Mouse (Mus musculus) CH12.LX (cell line): ENCODE data around the gene Gm10271. TPM values are rescaled to one million over a fixed set of nuclear protein-coding genes. Genes with fewer than 3 reads are reported as not detected.

ENCODE experiments used
- DNase-seq: peaks from one replicate; pipeline ENCODE4 v3.0.0-alpha.2; 2013; ENCODE audit errors: extremely low read depth
- H3K27ac ChIP-seq: 2 replicates; pipeline ENCODE4 v1.5.1; 2012; ENCODE audit warnings: low read depth, mild to moderate bottlenecking, control low read depth, moderate library complexity; ENCODE audit not compliant: insufficient read depth
- H3K27me3 ChIP-seq: replicated peaks from 2 replicates; pipeline ENCODE3; 2012; ENCODE audit warnings: inconsistent platforms
- H3K36me3 ChIP-seq, 2 experiments: replicated peaks in 1 of 2; 2 replicates each; pipeline versions ENCODE3 to v1.6.1; 2012; ENCODE audit warnings: inconsistent platforms in 1 of 2, low read length in 1 of 2, mild to moderate bottlenecking in 1 of 2, mixed read lengths in 1 of 2, moderate library complexity in 1 of 2; ENCODE audit not compliant: control insufficient read depth in 1 of 2, insufficient read depth in 1 of 2
- H3K4me1 ChIP-seq, 2 experiments: 2 replicates each; pipeline ENCODE4 v1.6.1; 2012; ENCODE audit warnings: inconsistent platforms in 1 of 2, moderate library complexity in 1 of 2; ENCODE audit not compliant: insufficient read depth in 2 of 2, control insufficient read depth in 1 of 2
- H3K4me2 ChIP-seq: 2 replicates; pipeline ENCODE4 v1.6.1; 2012; ENCODE audit warnings: low read depth, mild to moderate bottlenecking, control low read depth; ENCODE audit not compliant: poor library complexity, insufficient read depth, severe bottlenecking
- H3K4me3 ChIP-seq, 3 experiments: fragments of 150-350 bp in 1 of 3; sonication (generic) in 1 of 3; replicated peaks in 1 of 3; 2 replicates each; pipeline versions ENCODE3 to v1.5.1; 2011 to 2012; ENCODE audit warnings: low read depth in 2 of 3, low read length in 2 of 3, mild to moderate bottlenecking in 2 of 3, moderate library complexity in 2 of 3, control low read depth in 1 of 3, improper control_type of control experiment in 1 of 3, inconsistent platforms in 1 of 3, mixed read lengths in 1 of 3; ENCODE audit not compliant: poor library complexity in 1 of 3
- H3K79me2 ChIP-seq: replicated peaks from 2 replicates; pipeline ENCODE4 v1.6.1; 2012; ENCODE audit warnings: mild to moderate bottlenecking, moderate library complexity; ENCODE audit not compliant: control insufficient read depth, poor library complexity, insufficient read depth, severe bottlenecking; ENCODE audit errors: extremely low read depth
- H3K9ac ChIP-seq: 2 replicates; pipeline ENCODE4 v1.6.1; 2012; ENCODE audit warnings: low read depth, mild to moderate bottlenecking, control low read depth, moderate library complexity; ENCODE audit not compliant: insufficient read depth
- H3K9me3 ChIP-seq: replicated peaks from 2 replicates; pipeline ENCODE3; 2012; ENCODE audit warnings: low read length, inconsistent platforms, mixed read lengths
- BHLHE40 ChIP-seq: IDR thresholded peaks from 2 replicates; pipeline ENCODE4 v1.6.1; 2011; ENCODE audit warnings: mild to moderate bottlenecking, low read depth, low read length, improper control_type of control experiment
- CHD1 ChIP-seq: IDR thresholded peaks from 2 replicates; pipeline ENCODE4 v1.6.1; 2012; ENCODE audit warnings: low read depth, low read length, improper control_type of control experiment, inconsistent platforms
- EP300 ChIP-seq: IDR thresholded peaks from 2 replicates; pipeline ENCODE4 v1.6.1; 2011; ENCODE audit warnings: low read length, improper control_type of control experiment
- ETS1 ChIP-seq: conservative IDR thresholded peaks from 2 replicates; pipeline ENCODE4 v1.6.1; 2012; ENCODE audit warnings: low read depth, mild to moderate bottlenecking, inconsistent platforms, low read length, improper control_type of control experiment, moderate library complexity
- HCFC1 ChIP-seq: IDR thresholded peaks from 2 replicates; pipeline ENCODE4 v1.6.1; 2012; ENCODE audit warnings: low read depth, mild to moderate bottlenecking, inconsistent platforms, low read length, improper control_type of control experiment
- IRF4 ChIP-seq: IDR thresholded peaks from 2 replicates; pipeline ENCODE4 v1.6.1; 2014; ENCODE audit warnings: low read depth, mild to moderate bottlenecking, inconsistent platforms, low read length, improper control_type of control experiment
- JUN ChIP-seq: IDR thresholded peaks from 2 replicates; pipeline ENCODE4 v1.6.1; 2011; ENCODE audit warnings: low read depth, mild to moderate bottlenecking, low read length, improper control_type of control experiment, moderate library complexity; ENCODE audit not compliant: insufficient read depth
- JUND ChIP-seq: conservative IDR thresholded peaks from 2 replicates; pipeline ENCODE4 v1.6.1; 2011; ENCODE audit warnings: low read depth, low read length, improper control_type of control experiment
- KAT2A ChIP-seq: IDR thresholded peaks from 2 replicates; pipeline ENCODE4 v1.6.1; 2012; ENCODE audit warnings: low read length, improper control_type of control experiment, inconsistent platforms; ENCODE audit not compliant: insufficient replicate concordance
- PAX5 ChIP-seq: IDR thresholded peaks from 2 replicates; pipeline ENCODE4 v1.6.1; 2012; ENCODE audit warnings: low read length, inconsistent platforms, mixed read lengths
- POLR2AphosphoS2 ChIP-seq: IDR thresholded peaks from 2 replicates; pipeline ENCODE4 v1.6.1; 2011; ENCODE audit warnings: low read depth, low read length, improper control_type of control experiment
- SMC3 ChIP-seq: IDR thresholded peaks from 2 replicates; pipeline ENCODE4 v1.6.1; 2011; ENCODE audit warnings: low read depth, low read length, improper control_type of control experiment
- TBP ChIP-seq: conservative IDR thresholded peaks from 2 replicates; pipeline ENCODE4 v1.6.1; 2011; ENCODE audit warnings: low read depth, low read length, improper control_type of control experiment
- UBTF ChIP-seq: IDR thresholded peaks from 2 replicates; pipeline ENCODE4 v1.6.1; 2012; ENCODE audit warnings: low read depth, mild to moderate bottlenecking, inconsistent platforms, low read length, improper control_type of control experiment, moderate library complexity
- ZC3H11A ChIP-seq: IDR thresholded peaks from 2 replicates; pipeline ENCODE4 v1.6.1; 2012; ENCODE audit warnings: low read depth, mild to moderate bottlenecking, inconsistent platforms, low read length, improper control_type of control experiment
- ZKSCAN1 ChIP-seq: IDR thresholded peaks from 2 replicates; pipeline ENCODE4 v1.6.1; 2012; ENCODE audit warnings: low read depth, inconsistent platforms, low read length, improper control_type of control experiment, borderline replicate concordance
- ZMIZ1 ChIP-seq: IDR thresholded peaks from 2 replicates; pipeline ENCODE4 v1.6.1; 2012; ENCODE audit warnings: low read depth, mild to moderate bottlenecking, inconsistent platforms, low read length, improper control_type of control experiment
- dilution Hi-C: fragments of 300-500 bp; cut with MboI; formaldehyde crosslinking; loops from 2 replicates; pipeline ENCODE4 v1.14.3; 2020; ENCODE audit warnings: low sequenced_read_pairs; ENCODE audit not compliant: extremely low pct_unique_long_range_greater_than_20kb, extremely low pct_ligation_motif_present
- in situ Hi-C: fragments of 300-500 bp; cut with MboI; formaldehyde crosslinking; loops from 3 replicates; pipeline ENCODE4 v1.14.3; 2019; ENCODE audit warnings: low sequenced_read_pairs, low pct_ligation_motif_present, low pct_unique_long_range_greater_than_20kb, mixed read lengths
- polyA plus RNA-seq: library from polyadenylated mRNA; unstranded; fragments of >175 nt; gene quantifications from 2 replicates; pipeline ENCODE4 v1.2.1, GENCODE M21; 2012; ENCODE audit warnings: low read depth; ENCODE audit not compliant: insufficient read length
- total RNA-seq, 2 experiments: library from RNA; depleted of rRNA; stranded (reverse); fragments of 300-350 nt in 1 of 2; fragments of >200 nt in 1 of 2; gene quantifications; 2 replicates each; pipeline ENCODE4 v1.2.3; 2012 to 2014

Gene Gm10271
- total and polyA plus RNA-seq, 3 experiments, result not detected

DNA sequence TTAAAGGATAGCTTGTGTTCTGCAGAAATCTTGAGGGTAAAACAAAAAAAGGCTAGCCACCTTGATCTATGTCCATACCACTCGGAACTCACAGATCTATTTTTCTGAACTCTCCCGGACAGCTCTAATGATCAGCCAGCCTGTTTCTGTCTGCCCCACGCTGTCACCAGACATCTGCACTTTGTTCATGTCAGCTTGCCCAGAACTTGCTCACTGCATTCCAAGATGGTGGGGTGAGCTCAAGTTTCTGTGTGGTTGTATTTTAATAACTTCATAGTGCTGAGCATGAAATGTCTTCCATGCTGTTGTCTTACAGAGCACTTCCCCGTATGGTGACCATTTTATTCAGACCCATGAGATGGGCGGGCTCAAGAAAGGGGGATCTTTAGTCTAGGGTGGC is 7.1 kb downstream of the Gm10271 start:
- H3K27me3 ChIP-seq, result no peaks in the 10 kb centered on the region
- no peak overlapping the region for H3K27ac ChIP-seq
- no peak overlapping the region for H3K4me2 ChIP-seq
- peaks cover 0 to 14% of the 10 kb centered on the region in 2 experiments for H3K36me3 ChIP-seq
- no peaks in the 10 kb centered on the region; a peak in 1 of 4 replicates for H3K4me1 ChIP-seq
- in situ Hi-C loops (no loop called here), dilution Hi-C loops (no loop called here)
- no peak overlapping the region for H3K4me3 ChIP-seq
- no peak for DNase-seq
- TF ChIP-seq UBTF (no peak), ETS1 (no peak), POLR2AphosphoS2 (no peak), IRF4 (no peak), JUN (no peak), ZMIZ1 (no peak), CHD1 (no peak), PAX5 (no peak), TBP (no peak), ZKSCAN1 (no peak), BHLHE40 (no peak)
- H3K9me3 ChIP-seq, result no peaks in the 10 kb centered on the region
- no peaks in the 10 kb centered on the region for H3K79me2 ChIP-seq
- no peak overlapping the region for H3K9ac ChIP-seq

DNA sequence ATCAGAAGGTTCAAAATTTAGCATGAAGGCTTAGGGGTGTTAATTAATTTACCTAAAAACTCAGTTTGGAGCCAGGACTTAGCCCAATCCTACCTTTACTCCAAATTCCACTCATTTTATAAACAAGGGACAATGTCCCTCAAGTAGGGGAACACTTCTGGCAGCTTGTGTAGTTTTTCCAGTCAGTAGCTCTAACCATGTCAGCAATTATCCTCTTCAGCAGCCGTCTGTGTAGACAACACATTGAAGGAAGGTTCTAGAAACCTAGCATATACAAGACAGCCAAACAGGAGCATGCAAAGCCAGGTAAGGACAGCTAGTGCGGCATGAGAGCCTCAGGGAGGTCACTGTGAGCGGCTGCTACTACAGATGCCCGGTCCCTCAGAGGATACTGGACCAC is 7.8 kb downstream of the Gm10271 start:
- Histone ChIP-seq H3K27me3 (no peaks in the 10 kb centered on the region), H3K4me2 (no peak overlapping the region), H3K27ac (no peak overlapping the region), H3K9ac (no peak overlapping the region), H3K4me1 (no peaks in the 10 kb centered on the region; a peak in 1 of 4 replicates), H3K79me2 (no peaks in the 10 kb centered on the region), H3K36me3 (peaks cover 0 to 19% of the 10 kb centered on the region in 2 experiments), H3K9me3 (no peaks in the 10 kb centered on the region), H3K4me3 (no peak overlapping the region)
- no peak for DNase-seq
- TF ChIP-seq BHLHE40 (no peak), IRF4 (no peak), EP300 (no peak), KAT2A (no peak), SMC3 (no peak), ZC3H11A (no peak), JUND (no peak), HCFC1 (no peak), CHD1 (no peak)
- in situ Hi-C loops, result no loop called here
- dilution Hi-C loops, result no loop called here
